Mouse (Mus musculus): ENCODE measurements around the gene Gm49333. TPM values are rescaled to one million over a fixed set of nuclear protein-coding genes. Genes with fewer than 3 reads are reported as not detected.

Gm49333 gene
- total and polyA plus RNA-seq, 2 experiments: not detected

DNA sequence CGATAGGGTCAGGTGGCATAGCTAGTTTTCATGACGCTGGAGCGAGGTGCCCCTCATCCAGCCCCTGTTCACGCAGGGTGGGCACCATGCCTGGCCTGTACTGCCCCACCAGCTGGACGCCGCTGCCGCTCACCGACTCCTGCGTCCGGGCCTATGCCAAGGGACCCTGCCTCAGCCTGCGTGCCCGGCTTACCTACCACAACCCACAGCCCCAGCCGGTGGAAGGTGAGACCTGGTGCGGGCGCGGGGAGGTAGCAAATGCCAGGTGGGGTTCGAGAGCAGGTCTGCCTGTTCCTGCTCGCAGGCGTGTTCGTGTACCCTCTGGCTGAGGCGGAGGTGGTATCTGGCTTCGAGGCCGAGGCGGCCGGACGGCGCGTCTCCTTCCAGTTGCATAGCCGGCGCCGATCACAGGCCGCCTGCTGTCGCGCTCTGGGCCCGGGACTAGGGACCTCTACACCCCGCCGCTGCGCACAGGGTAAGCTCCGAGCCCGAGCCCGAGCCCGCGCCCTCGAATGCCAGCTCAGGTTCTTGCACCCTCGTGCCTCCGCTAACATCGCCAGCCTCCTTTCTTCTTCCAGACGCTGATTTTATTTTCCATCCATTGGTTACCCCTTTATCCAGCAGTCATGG, 20.2 kb upstream of the Gm49333 start:
- H3K79me2 ChIP-seq (ENCODE audit: control insufficient read depth, insufficient read depth, low read length): no peaks in the 10 kb centered on the region
- H3K9ac ChIP-seq (ENCODE audit: low read depth, low read length): no peak overlapping the region
- TF ChIP-seq POLR2A (IDR thresholded peaks at IDR 0.05; ENCODE audit: extremely low read depth, insufficient read depth, low read length) (no peak), CTCF (IDR thresholded peaks at IDR 0.05; ENCODE audit: low read depth, low read length) (no peak)
- H3K27me3 ChIP-seq (ENCODE audit: control insufficient read depth, insufficient read depth, low read length): peaks cover 30% of the 10 kb centered on the region
- DNase-seq (ENCODE audit: extremely low read depth, low read depth, low spot score): no peak
- no peak overlapping the region for H3K4me3 ChIP-seq (ENCODE audit: insufficient read depth, low read depth, low read length)
- 7% methylated on average over 48 of the region's 48 CpGs for WGBS
- no peaks in the 10 kb centered on the region for H3K4me1 ChIP-seq (ENCODE audit: control insufficient read depth, insufficient read depth, low read length)
- no peaks in the 10 kb centered on the region for H3K36me3 ChIP-seq (ENCODE audit: control insufficient read depth, insufficient read depth, low read length)
- no peak overlapping the region for H3K27ac ChIP-seq (replicated peaks; ENCODE audit: insufficient read depth, low read depth, low read length)

DNA sequence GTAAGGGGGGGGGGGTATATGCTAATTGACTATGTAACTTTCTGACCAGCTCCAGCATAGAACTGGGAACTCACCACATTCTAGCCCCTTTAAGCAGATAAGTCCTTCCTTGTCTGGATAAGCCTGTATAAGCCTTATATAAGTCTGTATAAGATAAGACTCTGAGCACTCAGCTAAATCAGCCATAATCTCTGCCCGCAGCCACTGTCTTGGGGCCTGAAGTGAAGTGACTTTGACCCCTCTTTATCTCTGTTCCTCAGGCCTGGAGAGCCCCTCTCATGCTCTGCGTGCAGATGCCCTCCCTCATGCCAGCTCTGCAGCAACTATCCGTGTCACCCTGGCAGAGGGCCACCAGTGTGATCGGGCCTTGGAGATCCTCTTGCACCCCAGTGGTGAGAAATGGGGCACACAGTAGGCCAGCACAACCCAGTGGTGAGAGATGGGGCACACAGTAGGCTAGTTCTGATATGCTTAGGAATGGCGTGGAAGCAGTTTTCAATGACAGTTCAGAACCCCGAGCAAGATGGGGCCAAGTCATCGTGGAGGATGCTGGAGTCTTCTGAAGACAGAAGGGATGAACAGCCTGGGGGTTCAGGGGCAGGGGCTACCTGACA, 16.2 kb upstream of the Gm49333 start:
- no peaks in the 10 kb centered on the region for H3K79me2 ChIP-seq (ENCODE audit: control insufficient read depth, insufficient read depth, low read length)
- no peak overlapping the region for H3K9ac ChIP-seq (ENCODE audit: low read depth, low read length)
- H3K4me3 ChIP-seq (ENCODE audit: insufficient read depth, low read depth, low read length): no peak overlapping the region
- H3K36me3 ChIP-seq (ENCODE audit: control insufficient read depth, insufficient read depth, low read length): no peaks in the 10 kb centered on the region
- TF ChIP-seq POLR2A (IDR thresholded peaks at IDR 0.05; ENCODE audit: extremely low read depth, insufficient read depth, low read length): no peak
- TF ChIP-seq CTCF (IDR thresholded peaks at IDR 0.05; ENCODE audit: low read depth, low read length): no peak
- H3K27ac ChIP-seq (replicated peaks; ENCODE audit: insufficient read depth, low read depth, low read length): no peak overlapping the region
- H3K27me3 ChIP-seq (ENCODE audit: control insufficient read depth, insufficient read depth, low read length): peaks cover 17% of the 10 kb centered on the region
- DNase-seq (ENCODE audit: extremely low read depth, low read depth, low spot score): no peak
- H3K4me1 ChIP-seq (ENCODE audit: control insufficient read depth, insufficient read depth, low read length): no peaks in the 10 kb centered on the region
- WGBS: 85% methylated on average over 7 of the region's 7 CpGs

DNA sequence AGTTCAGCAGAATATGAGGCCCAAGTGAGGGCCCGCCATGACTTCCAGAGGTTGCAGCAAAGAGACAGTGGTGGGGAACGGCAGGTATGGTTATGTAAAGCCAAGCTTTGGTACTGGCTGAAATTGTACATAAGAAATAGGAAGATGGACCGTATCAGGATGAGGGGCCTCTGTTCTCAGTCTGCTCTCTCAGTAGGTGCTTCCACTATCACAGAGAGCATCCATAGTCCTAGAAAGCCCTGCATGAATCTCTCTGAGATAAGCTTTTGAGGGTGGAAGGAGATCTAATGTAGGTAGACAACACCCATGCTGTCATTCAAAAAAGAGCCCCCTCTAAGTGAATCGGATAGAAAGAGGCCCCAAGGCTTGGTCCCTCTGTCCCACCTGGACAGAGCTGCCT, 15.7 kb upstream of the Gm49333 start:
- Histone ChIP-seq H3K79me2 (ENCODE audit: control insufficient read depth, insufficient read depth, low read length) (no peaks in the 10 kb centered on the region), H3K4me1 (ENCODE audit: control insufficient read depth, insufficient read depth, low read length) (no peaks in the 10 kb centered on the region), H3K27ac (replicated peaks; ENCODE audit: insufficient read depth, low read depth, low read length) (no peak overlapping the region), H3K9ac (ENCODE audit: low read depth, low read length) (no peak overlapping the region), H3K27me3 (ENCODE audit: control insufficient read depth, insufficient read depth, low read length) (peaks cover 12% of the 10 kb centered on the region), H3K36me3 (ENCODE audit: control insufficient read depth, insufficient read depth, low read length) (no peaks in the 10 kb centered on the region), H3K4me3 (ENCODE audit: insufficient read depth, low read depth, low read length) (no peak overlapping the region)
- TF ChIP-seq POLR2A (IDR thresholded peaks at IDR 0.05; ENCODE audit: extremely low read depth, insufficient read depth, low read length): no peak
- no peak for TF ChIP-seq CTCF (IDR thresholded peaks at IDR 0.05; ENCODE audit: low read depth, low read length)
- WGBS: 82% methylated on average over 4 of the region's 4 CpGs
- DNase-seq (ENCODE audit: extremely low read depth, low read depth, low spot score): no peak

DNA sequence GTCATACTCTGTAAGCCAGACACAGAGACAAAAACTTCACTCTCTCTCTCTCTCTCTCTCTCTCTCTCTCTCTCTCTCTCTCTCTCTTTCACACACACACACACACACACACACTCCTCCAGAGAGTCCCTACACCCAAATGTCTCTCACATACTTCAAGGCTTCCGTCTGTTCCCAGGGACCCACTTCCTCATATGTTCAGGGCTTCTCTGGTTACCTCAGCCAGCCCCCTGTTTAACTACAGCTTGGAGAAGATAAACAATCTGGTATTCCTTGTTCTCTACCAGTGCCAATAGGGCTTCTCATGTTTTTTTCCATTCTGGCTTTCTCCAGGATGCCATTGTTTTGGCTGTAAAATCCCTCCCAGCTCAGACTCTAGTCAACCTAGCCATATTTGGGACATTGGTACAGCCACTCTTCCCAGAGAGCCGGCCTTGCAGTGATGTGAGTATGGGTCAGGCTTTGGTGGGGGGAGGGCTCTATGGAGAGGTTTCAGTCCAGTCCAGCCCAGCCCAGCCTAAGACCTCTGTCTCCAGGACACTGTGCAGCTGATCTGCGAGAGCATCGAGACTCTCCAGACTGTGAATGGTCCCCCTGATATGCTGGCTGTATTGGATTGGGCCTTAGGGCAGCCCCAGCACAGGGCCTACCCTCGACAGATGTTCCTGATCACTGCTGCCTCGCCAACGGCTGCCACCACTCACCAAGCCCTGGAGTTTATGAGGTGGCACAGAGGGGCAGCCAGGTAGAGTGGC, 14.5 kb upstream of the Gm49333 start:
- Histone ChIP-seq H3K4me3 (ENCODE audit: insufficient read depth, low read depth, low read length) (no peak overlapping the region), H3K27me3 (ENCODE audit: control insufficient read depth, insufficient read depth, low read length) (peaks cover 2% of the 10 kb centered on the region; the same call in 1 of the 2 replicates), H3K79me2 (ENCODE audit: control insufficient read depth, insufficient read depth, low read length) (no peaks in the 10 kb centered on the region), H3K9ac (ENCODE audit: low read depth, low read length) (no peak overlapping the region), H3K4me1 (ENCODE audit: control insufficient read depth, insufficient read depth, low read length) (no peaks in the 10 kb centered on the region), H3K27ac (replicated peaks; ENCODE audit: insufficient read depth, low read depth, low read length) (no peak overlapping the region), H3K36me3 (ENCODE audit: control insufficient read depth, insufficient read depth, low read length) (no peaks in the 10 kb centered on the region)
- 69% methylated on average over 7 of the region's 7 CpGs for WGBS
- no peak for TF ChIP-seq POLR2A (IDR thresholded peaks at IDR 0.05; ENCODE audit: extremely low read depth, insufficient read depth, low read length)
- DNase-seq (ENCODE audit: extremely low read depth, low read depth, low spot score): no peak

DNA sequence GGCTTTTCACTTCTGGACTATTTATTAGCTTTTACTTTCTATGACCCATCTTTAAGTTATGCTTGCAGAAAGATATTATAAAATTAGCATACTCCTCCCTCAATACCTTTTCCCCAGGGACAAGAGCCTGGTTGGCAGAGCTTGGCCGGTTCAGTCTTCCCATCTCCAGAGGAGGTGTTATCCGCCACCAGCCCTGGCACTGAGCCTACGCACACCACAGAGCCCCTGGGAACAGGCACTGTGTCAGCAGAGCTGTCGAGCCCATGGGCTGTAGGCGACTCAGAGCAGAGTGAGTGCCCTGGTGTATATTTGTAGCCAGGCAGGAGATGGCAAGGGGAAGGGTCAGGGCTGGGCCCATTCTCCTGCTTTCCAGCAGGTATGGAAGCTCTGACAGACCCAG, 10.9 kb upstream of the Gm49333 start:
- TF ChIP-seq POLR2A (IDR thresholded peaks at IDR 0.05; ENCODE audit: extremely low read depth, insufficient read depth, low read length) (no peak), CTCF (IDR thresholded peaks at IDR 0.05; ENCODE audit: low read depth, low read length) (no peak)
- DNase-seq (ENCODE audit: extremely low read depth, low read depth, low spot score): no peak
- WGBS: 73% methylated on average over 5 of the region's 5 CpGs

More for the DNA sequence above, 10.9 kb upstream of the Gm49333 start:
- no peak overlapping the region for H3K4me3 ChIP-seq (ENCODE audit: insufficient read depth, low read depth, low read length)
- no peaks in the 10 kb centered on the region for H3K79me2 ChIP-seq (ENCODE audit: control insufficient read depth, insufficient read depth, low read length)
- H3K9ac ChIP-seq (ENCODE audit: low read depth, low read length): no peak overlapping the region
- no peaks in the 10 kb centered on the region for H3K4me1 ChIP-seq (ENCODE audit: control insufficient read depth, insufficient read depth, low read length)
- H3K36me3 ChIP-seq (ENCODE audit: control insufficient read depth, insufficient read depth, low read length): no peaks in the 10 kb centered on the region
- no peak overlapping the region for H3K27ac ChIP-seq (replicated peaks; ENCODE audit: insufficient read depth, low read depth, low read length)
- no peaks in the 10 kb centered on the region; the same call in 1 of the 2 replicates for H3K27me3 ChIP-seq (ENCODE audit: control insufficient read depth, insufficient read depth, low read length)
